Comparison of ENCODE assay signal across 8 mouse cellular contexts in genomic region chr11:114764820-114765818, GRCm38 (mm10). TPM values are rescaled to one million over a fixed set of nuclear protein-coding genes. Genes with fewer than 3 reads are reported as not detected.
DNase-seq lines count a peak whose midpoint lies in the region; ATAC-seq lines count a peak whose summit lies in the region.

Kif19a (plus strand) TSS chr11:114765388.

- peak within 1 kb of the TSS; percentile 65 for H3K4me3 ChIP-seq in brown adipose tissue, adult 24 weeks (ENCODE audit: insufficient read depth, low read depth, low read length)
- peak within 1 kb of the TSS; percentile 42 for H3K4me3 ChIP-seq in forebrain, embryonic 13.5 days
- peak within 1 kb of the TSS; percentile 58 for H3K4me3 ChIP-seq in limb, embryonic 10.5 days
- peak within 1 kb of the TSS; percentile 33 for H3K4me3 ChIP-seq in stomach, embryonic 14.5 days (ENCODE audit: low read depth, low read length)

- DNase-seq in ZHBTc4 (ENCODE audit: low read depth, low spot score), result peak; percentile 54
- DNase-seq in heart, postnatal 4 days, result peak; percentile 65
- DNase-seq in limb, embryonic 10.5 days (ENCODE audit: low spot score), result peak; percentile 81
- no peak for DNase-seq in layer of hippocampus, adult 9-11 months

- no peaks in the 10 kb centered on the region for H3K36me3 ChIP-seq in forebrain, embryonic 13.5 days (ENCODE audit: poor library complexity, severe bottlenecking)
- H3K36me3 ChIP-seq in limb, embryonic 10.5 days, result no peaks in the 10 kb centered on the region
- no peaks in the 10 kb centered on the region for H3K36me3 ChIP-seq in stomach, embryonic 14.5 days (ENCODE audit: control insufficient read depth, insufficient read depth, low read length)

- no peaks in the 10 kb centered on the region; the same call in 1 of the 2 replicates for H3K4me1 ChIP-seq in brown adipose tissue, adult 24 weeks (ENCODE audit: control insufficient read depth, insufficient read depth, insufficient read length, low read length)
- peaks cover 17% of the 10 kb centered on the region for H3K4me1 ChIP-seq in forebrain, embryonic 13.5 days
- peaks cover 15% of the 10 kb centered on the region for H3K4me1 ChIP-seq in limb, embryonic 10.5 days
- peaks cover 6% of the 10 kb centered on the region; the same call in 1 of the 2 replicates for H3K4me1 ChIP-seq in stomach, embryonic 14.5 days (ENCODE audit: control insufficient read depth, insufficient read depth, low read length)

- WGBS in forebrain, embryonic 13.5 days, result 3% methylated on average over 51 of the region's 51 CpGs
- 3% methylated on average over 51 of the region's 51 CpGs for WGBS in limb, embryonic 10.5 days
- WGBS in stomach, embryonic 14.5 days, result 3% methylated on average over 51 of the region's 51 CpGs

- H3K9me3 ChIP-seq in forebrain, embryonic 13.5 days (replicated peaks), result no peaks in the 10 kb centered on the region
- no peaks in the 10 kb centered on the region for H3K9me3 ChIP-seq in limb, embryonic 10.5 days (replicated peaks)
- no peaks in the 10 kb centered on the region for H3K9me3 ChIP-seq in stomach, embryonic 14.5 days (ENCODE audit: control insufficient read depth, low read depth, low read length)

- peaks cover 33% of the 10 kb centered on the region for H3K27me3 ChIP-seq in forebrain, embryonic 13.5 days
- H3K27me3 ChIP-seq in limb, embryonic 10.5 days (ENCODE audit: low read depth, poor library complexity, severe bottlenecking), result peaks cover 73% of the 10 kb centered on the region
- H3K27me3 ChIP-seq in stomach, embryonic 14.5 days (ENCODE audit: control insufficient read depth, insufficient read depth, low read length), result no peaks in the 10 kb centered on the region

- no peak within 1 kb of the TSS for H3K27ac ChIP-seq in brown adipose tissue, adult 24 weeks (replicated peaks; ENCODE audit: low read depth, low read length)
- H3K27ac ChIP-seq in forebrain, embryonic 13.5 days, result no peak within 1 kb of the TSS
- peak within 1 kb of the TSS; percentile 16; the same call in 1 of the 2 replicates for H3K27ac ChIP-seq in limb, embryonic 10.5 days
- H3K27ac ChIP-seq in stomach, embryonic 14.5 days (ENCODE audit: low read length), result no peak within 1 kb of the TSS

- H3K4me2 ChIP-seq in forebrain, embryonic 13.5 days, result peak within 1 kb of the TSS; percentile 79
- H3K4me2 ChIP-seq in stomach, embryonic 14.5 days (replicated peaks; ENCODE audit: low read depth, low read length), result peak within 1 kb of the TSS; percentile 59

- ATAC-seq in forebrain, embryonic 13.5 days, result peak; percentile 70; the same call in 1 of the 2 replicates
- peak; percentile 88 for ATAC-seq in megakaryocyte-erythroid progenitor cell, adult 5-6 weeks (replicated peaks; ENCODE audit: low FRiP score, low TSS enrichment, poor library complexity, severe bottlenecking)
- peak; percentile 87; the same call in 1 of the 2 replicates for ATAC-seq in stomach, embryonic 14.5 days (ENCODE audit: insufficient number of reproducible peaks, insufficient read depth, low FRiP score, low read depth)

- peak within 1 kb of the TSS; percentile 53 for H3K9ac ChIP-seq in forebrain, embryonic 13.5 days
- H3K9ac ChIP-seq in stomach, embryonic 14.5 days (replicated peaks; ENCODE audit: low read depth, low read length), result 0 out of 2 replicates have a peak within 1 kb of the TSS, but pooled peaks have one; percentile 21

RNA-seq across cellular contexts. Expression of gene Kif19a, which starts in this region (rescaled TPM):
- 0.99 TPM in 1 of 2 replicates, not detected in the other for polyA plus RNA-seq in brown adipose tissue, adult 24 weeks (2012; ENCODE audit: insufficient read depth, insufficient read length, missing spikeins)
- polyA plus RNA-seq in forebrain, embryonic 13.5 days (2015; fragmentation: Nextera tagmentation; extraction: Ambion mirVana), result 0.36 and 1.3 TPM in 2 replicates
- total RNA-seq in heart, postnatal 4 days (2021), result under 1 TPM; 0.26 to 0.81 TPM
- polyA plus RNA-seq in limb, embryonic 10.5 days (2016; fragmentation: Nextera tagmentation; extraction: Ambion mirVana), result 0.13 TPM in 1 of 2 replicates, not detected in the other
- total RNA-seq in megakaryocyte-erythroid progenitor cell, adult 5-6 weeks (2014; fragmentation: Nextera tagmentation), result not detected in 2 replicates
- total RNA-seq in megakaryocyte-erythroid progenitor cell, adult 5-6 weeks (2017), result not detected in 2 replicates
- 0.51 and 0.81 TPM in 2 replicates for polyA plus RNA-seq in stomach, embryonic 14.5 days (2014; fragmentation: Nextera tagmentation; extraction: Ambion mirVana)

Comparison
In these comparisons a context has a peak if more than half of its experiments do, and no peak if none do; other contexts are left out.
1. Peak in DNase-seq in heart, postnatal 4 days; RNA of the gene not detected or under 1 TPM.
2. Peak in DNase-seq, H3K4me3 ChIP-seq and H3K27ac ChIP-seq in limb, embryonic 10.5 days; RNA of the gene not detected or under 1 TPM.
3. Peak in ATAC-seq in megakaryocyte-erythroid progenitor cell, adult 5-6 weeks; RNA of the gene not detected or under 1 TPM.
4. Peak in ATAC-seq, H3K4me3 ChIP-seq, H3K9ac ChIP-seq and H3K4me2 ChIP-seq in stomach, embryonic 14.5 days; RNA of the gene not detected or under 1 TPM.